Mouse (Mus musculus) frontal cortex, postnatal 14 days (tissue): Measurements from ENCODE around the gene Fryl.
"Not testable (repeated sequence)": the region's sequence is repeated elsewhere in the genome, so short reads cannot be mapped to it uniquely, and the experiment has no call there.

Source experiments
- DNase-seq, 2 experiments: peaks; one replicate each; pipeline ENCODE4 v3.0.0; 2022; ENCODE audit warnings: low spot score in 2 of 2

The Fryl gene

GRCm38 (mm10) chr5:73012884-73013610, 243.4 kb downstream of the Fryl start:
- DNase-seq: not testable (repeated sequence)

- DNase-seq: not testable (repeated sequence)
These were observed 244.6 kb downstream of the Fryl start for GRCm38 (mm10) chr5:73011806-73012205.

GRCm38 (mm10) chr5:73008230-73008629, 248.2 kb downstream of the Fryl start:
- DNase-seq: not testable (repeated sequence)

- no peak for DNase-seq
These were observed 248.8 kb downstream of the Fryl start for GRCm38 (mm10) chr5:73007582-73007959.

- no peak for DNase-seq
These were observed 249.4 kb downstream of the Fryl start, which contains the start of gene Slc10a4 for GRCm38 (mm10) chr5:73006784-73007581. Gene Slc10a4 (plus strand): TSS chr5:73006883.

GRCm38 (mm10) chr5:73004046-73004445, 252.4 kb downstream of the Fryl start:
- no peak for DNase-seq

- DNase-seq: not testable (repeated sequence)
These were observed 257.9 kb downstream of the Fryl start for GRCm38 (mm10) chr5:72998546-72998945.

GRCm38 (mm10) chr5:72995379-72995778, 261.0 kb downstream of the Fryl start:
- DNase-seq: no peak

- no peak for DNase-seq
These were observed 261.5 kb downstream of the Fryl start for GRCm38 (mm10) chr5:72994928-72995327.

- no peak for DNase-seq
These were observed 262.0 kb downstream of the Fryl start for GRCm38 (mm10) chr5:72994424-72994823.

- DNase-seq: no peak
These were observed 263.9 kb downstream of the Fryl start for GRCm38 (mm10) chr5:72992474-72992873.

GRCm38 (mm10) chr5:72989756-72990155, 266.7 kb downstream of the Fryl start:
- no peak for DNase-seq

- DNase-seq: no peak
These were observed 268.6 kb downstream of the Fryl start for GRCm38 (mm10) chr5:72987786-72988185.

- no peak for DNase-seq
These were observed 272.3 kb downstream of the Fryl start for GRCm38 (mm10) chr5:72984091-72984490.

GRCm38 (mm10) chr5:72976539-72976938, 279.9 kb downstream of the Fryl start:
- no peak for DNase-seq

- no peak for DNase-seq
These were observed 280.4 kb downstream of the Fryl start for GRCm38 (mm10) chr5:72975996-72976395.

- DNase-seq: no peak
These were observed 281.8 kb downstream of the Fryl start, which contains the start of gene Gm10135 for GRCm38 (mm10) chr5:72974602-72975001. Gene Gm10135 (minus strand): TSS chr5:72974702.

- no peak for DNase-seq
These were observed 283.5 kb downstream of the Fryl start for GRCm38 (mm10) chr5:72972934-72973333.

GRCm38 (mm10) chr5:72972435-72972834, 284.0 kb downstream of the Fryl start:
- no peak for DNase-seq
